Mouse (Mus musculus) kidney, adult 2 months (tissue): ENCODE data around the gene Ces1c. TPM values are rescaled to one million over a fixed set of nuclear protein-coding genes. Genes with fewer than 3 reads are reported as not detected.
A peak's percentile ranks its signal among the peaks of the same experiment; 100 is the strongest.

Experiments used
- DNase-seq: peaks from one replicate; pipeline ENCODE4 v3.0.0; 2021
- H3K27ac ChIP-seq: fragments of 200-500 bp; 2 replicates; pipeline ENCODE4 v1.5.1; 2012; ENCODE audit warnings: low read depth, low read length, control low read depth, inconsistent platforms; ENCODE audit not compliant: insufficient read depth
- H3K27me3 ChIP-seq: fragments of 200-500 bp; replicated peaks from 2 replicates; pipeline ENCODE4 v1.6.1; 2012; ENCODE audit warnings: mild to moderate bottlenecking, moderate library complexity, low read length, inconsistent platforms; ENCODE audit not compliant: control insufficient read depth, insufficient read depth
- H3K36me3 ChIP-seq: fragments of 200-500 bp; 2 replicates; pipeline ENCODE4 v1.6.1; 2012; ENCODE audit warnings: mild to moderate bottlenecking, moderate library complexity, low read length, inconsistent platforms; ENCODE audit not compliant: control insufficient read depth, insufficient read depth
- H3K4me1 ChIP-seq: fragments of 200-500 bp; 2 replicates; pipeline ENCODE4 v1.6.1; 2011; ENCODE audit warnings: low read length; ENCODE audit not compliant: control insufficient read depth, insufficient read depth
- H3K4me3 ChIP-seq: fragments of 200-500 bp; 2 replicates; pipeline ENCODE4 v1.5.1; 2011; ENCODE audit warnings: mild to moderate bottlenecking, low read depth, low read length, control low read depth; ENCODE audit not compliant: insufficient read depth
- CTCF ChIP-seq: fragments of 200-500 bp; conservative IDR thresholded peaks from 2 replicates; pipeline ENCODE4 v1.5.1; 2011; ENCODE audit warnings: low read depth, mild to moderate bottlenecking, control low read depth, low read length, moderate library complexity, mixed read lengths; ENCODE audit not compliant: insufficient read depth, insufficient read length
- POLR2A ChIP-seq: fragments of 200-500 bp; IDR thresholded peaks from one replicate; pipeline ENCODE4 v1.6.1; 2011; ENCODE audit warnings: low read depth, low read length, control low read depth
- WGBS: fragments of 180-500 bp; shearing (Covaris S2); methylation state at CpG from one replicate; pipeline ENCODE4 v1.1.7; 2018; 5-methylcytosine and 5-hydroxymethylcytosine counted together
- polyA plus RNA-seq: library from polyadenylated mRNA; depleted of rRNA; stranded (reverse); fragments of >200 nt; gene quantifications from 2 replicates; pipeline ENCODE4 v1.2.3, GENCODE M21; 2012

Ces1c gene
- polyA plus RNA-seq, 1 experiment: 0.22 TPM

- no peak for TF ChIP-seq POLR2A
- TF ChIP-seq CTCF: no peak
- Histone ChIP-seq H3K4me1 (no peaks in the 10 kb centered on the region), H3K4me3 (no peak overlapping the region), H3K27me3 (no peaks in the 10 kb centered on the region), H3K27ac (no peak overlapping the region), H3K36me3 (no peaks in the 10 kb centered on the region)
- WGBS: 100% methylated on average over 1 of the region's 1 CpGs
- peak; percentile 31 for DNase-seq
These were observed 20.3 kb upstream of the Ces1c start for GRCm38 (mm10) chr8:93151401-93151800.

DNA sequence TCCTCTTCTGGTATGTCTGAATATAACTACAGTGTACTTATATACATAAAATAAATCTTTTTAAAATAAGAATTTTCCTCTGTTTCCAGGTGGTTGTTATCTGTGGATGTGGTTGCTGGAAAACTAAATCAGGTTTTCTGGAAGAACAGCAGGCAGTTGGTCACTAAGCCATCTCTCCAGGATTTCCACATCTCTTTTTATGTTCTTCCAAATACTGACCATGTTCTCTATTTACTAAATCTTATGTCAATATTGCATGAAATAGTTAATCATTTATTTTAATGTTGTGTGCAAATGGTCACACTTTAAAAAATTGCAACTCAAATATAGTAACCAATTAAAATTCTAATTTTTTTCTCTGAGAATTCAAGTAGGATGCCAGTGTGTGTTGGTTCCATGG lies 16.2 kb upstream of the Ces1c start:
- DNase-seq: no peak
- H3K27me3 ChIP-seq: no peaks in the 10 kb centered on the region
- H3K4me1 ChIP-seq: no peaks in the 10 kb centered on the region
- TF ChIP-seq POLR2A (no peak), CTCF (no peak)
- H3K36me3 ChIP-seq: no peaks in the 10 kb centered on the region
- no peak overlapping the region for H3K27ac ChIP-seq
- no peak overlapping the region for H3K4me3 ChIP-seq

DNA sequence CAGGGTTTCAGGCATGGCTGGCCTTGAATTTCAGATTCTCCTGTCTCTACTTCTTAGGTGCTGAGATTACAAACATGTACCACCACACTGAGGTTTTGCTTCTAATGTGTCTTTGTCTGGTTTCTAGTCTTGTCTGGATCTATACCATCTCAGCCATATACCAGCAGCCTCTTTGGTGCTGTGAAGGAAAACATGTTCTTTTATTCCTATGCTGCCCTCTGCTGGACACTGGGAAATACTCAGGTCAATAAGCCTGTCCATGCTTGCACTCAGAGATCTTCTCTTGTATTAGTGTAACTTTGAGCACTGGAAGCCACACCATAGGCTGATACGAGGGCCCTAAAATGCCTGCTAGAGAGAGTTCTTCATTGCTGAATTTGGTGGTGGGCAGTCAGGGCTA lies 9.6 kb upstream of the Ces1c start:
- 47% methylated on average over 1 of the region's 1 CpGs for WGBS
- no peak overlapping the region for H3K4me3 ChIP-seq
- H3K27ac ChIP-seq: no peak overlapping the region
- no peaks in the 10 kb centered on the region for H3K4me1 ChIP-seq
- H3K27me3 ChIP-seq: no peaks in the 10 kb centered on the region
- DNase-seq: peak; percentile 71
- H3K36me3 ChIP-seq: no peaks in the 10 kb centered on the region
- TF ChIP-seq POLR2A (no peak), CTCF (peak; percentile 21; the same call in 1 of the 2 replicates)

GRCm38 (mm10) chr8:93132196-93132595 lies 1.1 kb upstream of the Ces1c start:
- 94% methylated on average over 2 of the region's 2 CpGs for WGBS
- Histone ChIP-seq H3K4me1 (no peaks in the 10 kb centered on the region), H3K36me3 (no peaks in the 10 kb centered on the region), H3K4me3 (no peak overlapping the region), H3K27me3 (no peaks in the 10 kb centered on the region), H3K27ac (no peak overlapping the region)
- TF ChIP-seq CTCF (no peak), POLR2A (no peak)
- DNase-seq: no peak

DNA sequence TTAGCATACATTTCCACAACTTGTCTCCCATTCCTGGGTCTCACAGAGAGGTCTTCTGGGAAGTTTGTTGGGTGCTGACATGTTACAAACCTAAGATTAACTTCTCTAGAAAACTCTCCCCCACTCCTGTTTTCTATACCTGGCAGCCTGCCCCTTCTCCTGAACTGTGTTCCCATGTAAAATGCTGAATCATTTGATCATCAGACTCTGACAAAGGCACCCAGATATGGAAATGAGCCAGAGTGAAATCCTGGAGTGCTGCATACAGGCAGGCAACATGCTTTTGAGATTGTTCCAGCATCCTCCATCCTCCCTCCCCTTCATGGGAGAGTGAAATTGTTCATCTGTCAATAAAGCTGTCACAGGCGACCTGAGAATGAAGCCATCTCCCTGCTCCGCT lies 4.6 kb downstream of the Ces1c start:
- Histone ChIP-seq H3K4me3 (no peak overlapping the region), H3K27me3 (no peaks in the 10 kb centered on the region), H3K36me3 (no peaks in the 10 kb centered on the region), H3K27ac (no peak overlapping the region), H3K4me1 (no peaks in the 10 kb centered on the region)
- 66% methylated on average over 2 of the region's 2 CpGs for WGBS
- TF ChIP-seq CTCF: no peak
- no peak for TF ChIP-seq POLR2A
- DNase-seq: peak; percentile 59

DNA sequence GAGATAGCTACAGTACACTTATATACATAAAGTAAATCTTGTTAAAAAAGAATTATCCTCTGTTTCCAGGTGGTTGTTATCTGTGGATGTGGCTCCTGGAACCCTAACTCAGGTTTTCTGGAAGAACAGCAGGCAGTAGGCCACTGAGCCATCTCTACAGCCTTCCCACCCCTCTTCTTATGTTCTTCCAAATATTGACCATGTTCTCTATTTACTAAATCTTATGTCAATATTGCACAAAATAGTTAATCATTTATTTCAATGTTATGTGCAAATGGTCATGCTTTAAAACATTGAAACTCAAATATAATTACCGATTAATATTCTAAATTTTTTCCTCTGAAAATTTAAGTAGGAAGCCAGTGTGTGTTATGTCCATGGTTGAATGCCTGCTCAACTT lies 9.1 kb downstream of the Ces1c start:
- TF ChIP-seq POLR2A (no peak), CTCF (no peak)
- Histone ChIP-seq H3K4me1 (no peaks in the 10 kb centered on the region), H3K27me3 (no peaks in the 10 kb centered on the region), H3K27ac (no peak overlapping the region), H3K36me3 (no peaks in the 10 kb centered on the region), H3K4me3 (no peak overlapping the region)
- 88% methylated on average over 1 of the region's 1 CpGs for WGBS
- no peak for DNase-seq

- no peaks in the 10 kb centered on the region for H3K36me3 ChIP-seq
- no peak overlapping the region for H3K4me3 ChIP-seq
- H3K27ac ChIP-seq: no peak overlapping the region
- peak; percentile 49 for DNase-seq
- H3K27me3 ChIP-seq: no peaks in the 10 kb centered on the region
- no peaks in the 10 kb centered on the region for H3K4me1 ChIP-seq
- TF ChIP-seq CTCF: peak; percentile 42
- no peak for TF ChIP-seq POLR2A
These were observed 35.7 kb downstream of the Ces1c start for GRCm38 (mm10) chr8:93095376-93095775.

- H3K4me3 ChIP-seq: no peak overlapping the region
- 65% methylated on average over 1 of the region's 1 CpGs for WGBS
- no peak overlapping the region for H3K27ac ChIP-seq
- no peaks in the 10 kb centered on the region for H3K36me3 ChIP-seq
- TF ChIP-seq POLR2A (no peak), CTCF (no peak)
- H3K4me1 ChIP-seq: no peaks in the 10 kb centered on the region
- no peaks in the 10 kb centered on the region; the same call in 1 of the 2 replicates for H3K27me3 ChIP-seq
- DNase-seq: no peak
These were observed 39.8 kb downstream of the Ces1c start for GRCm38 (mm10) chr8:93091324-93091723.
